26 mouse cellular contexts compared by ENCODE assay signal in the genomic region with DNA sequence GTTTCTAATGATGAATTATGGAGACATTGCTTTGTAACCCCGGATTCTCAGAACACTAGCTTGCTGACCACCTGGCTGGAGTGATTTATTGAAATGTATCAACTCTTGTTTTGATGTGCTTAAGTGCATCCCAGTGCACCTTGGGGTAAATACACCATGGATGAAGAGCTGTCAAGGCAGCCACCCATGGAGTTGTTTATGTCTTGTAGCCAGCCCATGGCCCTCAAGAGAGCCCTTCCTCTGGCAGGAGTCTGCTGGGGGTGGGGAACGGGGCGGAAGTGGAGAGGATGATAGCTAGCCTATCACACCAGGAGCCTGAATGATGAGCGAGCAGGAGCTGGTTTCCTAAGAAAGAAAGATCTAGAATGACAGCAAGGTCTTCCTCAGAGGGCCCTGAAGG.
"Had no signal": no experiment of that assay in that cellular context is flagged by ENCODE, and none has a peak within 500 bp of the region (broad histone marks: within the 10 kb centered on the region; RNA-seq: fewer than 3 reads in every experiment).

No protein-coding gene starts in this region.

- H3K27me3 ChIP-seq: limb, embryonic 12.5 days; limb, embryonic 15.5 days; midbrain, embryonic 13.5 days had no signal

- H3K36me3 ChIP-seq: limb, embryonic 12.5 days; limb, embryonic 15.5 days; midbrain, embryonic 10.5 days; midbrain, embryonic 13.5 days had no signal

- ATAC-seq: hindbrain, postnatal 0 days; inflammation-experienced regulatory T-cells, adult 6 months; intestine, embryonic 16.5 days; liver, postnatal 0 days; lung, postnatal 0 days; midbrain, embryonic 13.5 days; midbrain, embryonic 16.5 days had no signal

- H3K4me2 ChIP-seq: limb, embryonic 12.5 days; limb, embryonic 15.5 days; liver, embryonic 11.5 days; lung, embryonic 14.5 days; midbrain, embryonic 13.5 days had no signal

- H3K4me3 ChIP-seq: limb, embryonic 12.5 days; limb, embryonic 15.5 days; midbrain, embryonic 10.5 days; midbrain, embryonic 13.5 days; myocyte had no signal

- H3K9me3 ChIP-seq: limb, embryonic 12.5 days; limb, embryonic 15.5 days; midbrain, embryonic 10.5 days; midbrain, embryonic 13.5 days had no signal

- H3K4me1 ChIP-seq: limb, embryonic 12.5 days; limb, embryonic 15.5 days; midbrain, embryonic 10.5 days had no signal

- DNase-seq: kidney, adult 18-20 months; kidney, postnatal 10 days; kidney, postnatal 4 days; left cerebral cortex, postnatal 4 days; liver, postnatal 0 days; lung, embryonic 14.5 days; right cerebral cortex, adult 18-20 months; right cerebral cortex, postnatal 14 days; right cerebral cortex, postnatal 4 days; thymus, adult 2 months; thymus, postnatal 14 days; thymus, postnatal 4 days had no signal

- H3K27ac ChIP-seq: hindbrain, postnatal 0 days; limb, embryonic 12.5 days; limb, embryonic 15.5 days; liver, embryonic 14.5 days; macrophage; midbrain, embryonic 10.5 days; midbrain, embryonic 13.5 days; stomach, postnatal 0 days had no signal

- H3K9ac ChIP-seq: limb, embryonic 12.5 days; limb, embryonic 15.5 days; liver, embryonic 14.5 days; liver, postnatal 0 days; lung, embryonic 14.5 days; midbrain, embryonic 13.5 days had no signal
